Mouse (Mus musculus) ES-Bruce4 (cell line): ENCODE data around the gene Slc13a5. TPM values are rescaled to one million over a fixed set of nuclear protein-coding genes. Genes with fewer than 3 reads are reported as not detected.

Experiments
- H3K27ac ChIP-seq: 2 replicates; pipeline ENCODE4 v1.5.1; 2012; ENCODE audit warnings: low read length, inconsistent platforms; ENCODE audit not compliant: insufficient read depth
- H3K27me3 ChIP-seq: 2 replicates; pipeline ENCODE4 v1.6.1; 2012; ENCODE audit warnings: mild to moderate bottlenecking, low read length, inconsistent platforms; ENCODE audit not compliant: control insufficient read depth, poor library complexity, insufficient read depth, severe bottlenecking
- H3K36me3 ChIP-seq: 2 replicates; pipeline ENCODE4 v1.6.1; 2012; ENCODE audit warnings: inconsistent platforms, mild to moderate bottlenecking, low read length, moderate library complexity; ENCODE audit not compliant: control insufficient read depth, poor library complexity, insufficient read depth, severe bottlenecking
- H3K4me1 ChIP-seq: one replicate; pipeline ENCODE4 v1.8.1; 2011; ENCODE audit warnings: low read length; ENCODE audit not compliant: control insufficient read depth, insufficient read depth
- H3K4me3 ChIP-seq: 2 replicates; pipeline ENCODE4 v1.5.1; 2011; ENCODE audit warnings: low read depth, mild to moderate bottlenecking, low read length
- H3K9ac ChIP-seq: 2 replicates; pipeline ENCODE4 v1.6.1; 2012; ENCODE audit warnings: low read depth, mild to moderate bottlenecking, inconsistent platforms; ENCODE audit not compliant: poor library complexity, severe bottlenecking
- H3K9me3 ChIP-seq: replicated peaks from 2 replicates; pipeline ENCODE4 v1.6.1; 2012; ENCODE audit warnings: mild to moderate bottlenecking, low read length, inconsistent platforms; ENCODE audit not compliant: control insufficient read depth, poor library complexity, insufficient read depth, severe bottlenecking
- CTCF ChIP-seq: IDR thresholded peaks from one replicate; pipeline ENCODE4 v1.8.1; 2011; ENCODE audit warnings: low read depth, low read length
- EP300 ChIP-seq: IDR thresholded peaks from 2 replicates; pipeline ENCODE4 v1.6.1; 2011; ENCODE audit warnings: low read depth, low read length; ENCODE audit not compliant: insufficient read depth
- POLR2A ChIP-seq: IDR thresholded peaks from one replicate; pipeline ENCODE4 v1.8.1; 2011; ENCODE audit warnings: low read length; ENCODE audit not compliant: insufficient read depth
- polyA plus RNA-seq: library from polyadenylated mRNA; stranded (reverse); fragments of >200 nt; gene quantifications from 2 replicates; pipeline ENCODE4 v1.2.4, GENCODE M21; 2011; ENCODE audit warnings: low read depth; ENCODE audit not compliant: missing spikeins, insufficient read depth, insufficient read length

The Slc13a5 gene
- polyA plus RNA-seq, 1 experiment = 0.31 TPM

- Histone ChIP-seq H3K4me3 (no peak overlapping the region), H3K9ac (no peak overlapping the region), H3K4me1 (peaks cover 2% of the 10 kb centered on the region), H3K27me3 (no peaks in the 10 kb centered on the region), H3K27ac (no peak overlapping the region), H3K36me3 (no peaks in the 10 kb centered on the region), H3K9me3 (no peaks in the 10 kb centered on the region)
- TF ChIP-seq POLR2A (no peak), CTCF (no peak), EP300 (no peak)
These were observed 40.1 kb downstream of the Slc13a5 start for GRCm38 (mm10) chr11:72226901-72227300.

GRCm38 (mm10) chr11:72226020-72226791, 40.8 kb downstream of the Slc13a5 start:
- TF ChIP-seq CTCF (no peak), POLR2A (no peak), EP300 (no peak)
- Histone ChIP-seq H3K27me3 (no peaks in the 10 kb centered on the region), H3K9ac (no peak overlapping the region), H3K4me3 (no peak overlapping the region), H3K36me3 (no peaks in the 10 kb centered on the region), H3K9me3 (no peaks in the 10 kb centered on the region), H3K27ac (no peak overlapping the region), H3K4me1 (peaks cover 2% of the 10 kb centered on the region)

GRCm38 (mm10) chr11:72224865-72225264, 42.2 kb downstream of the Slc13a5 start:
- H3K9me3 ChIP-seq = no peaks in the 10 kb centered on the region

GRCm38 (mm10) chr11:72223414-72223813, 43.6 kb downstream of the Slc13a5 start:
- Histone ChIP-seq H3K4me3 (no peak overlapping the region), H3K27ac (no peak overlapping the region), H3K4me1 (peaks cover 2% of the 10 kb centered on the region), H3K9ac (no peak overlapping the region), H3K9me3 (no peaks in the 10 kb centered on the region), H3K27me3 (no peaks in the 10 kb centered on the region), H3K36me3 (no peaks in the 10 kb centered on the region)
- no peak for TF ChIP-seq EP300
- TF ChIP-seq CTCF = no peak
- no peak for TF ChIP-seq POLR2A

More at GRCm38 (mm10) chr11:72224865-72225264, 42.2 kb downstream of the Slc13a5 start:
- H3K36me3 ChIP-seq = no peaks in the 10 kb centered on the region
- no peak overlapping the region for H3K4me3 ChIP-seq
- H3K4me1 ChIP-seq = peaks cover 2% of the 10 kb centered on the region
- H3K27ac ChIP-seq = no peak overlapping the region
- no peak for TF ChIP-seq POLR2A
- TF ChIP-seq CTCF = peak; percentile 96
- no peak for TF ChIP-seq EP300
- no peaks in the 10 kb centered on the region for H3K27me3 ChIP-seq
- no peak overlapping the region for H3K9ac ChIP-seq

GRCm38 (mm10) chr11:72221278-72221677, 45.7 kb downstream of the Slc13a5 start:
- Histone ChIP-seq H3K9me3 (no peaks in the 10 kb centered on the region), H3K36me3 (no peaks in the 10 kb centered on the region), H3K9ac (no peak overlapping the region), H3K4me1 (no peaks in the 10 kb centered on the region), H3K27me3 (no peaks in the 10 kb centered on the region), H3K4me3 (no peak overlapping the region), H3K27ac (no peak overlapping the region)
- TF ChIP-seq EP300 (no peak), POLR2A (no peak), CTCF (peak; percentile 96)

GRCm38 (mm10) chr11:72217116-72217515, 49.9 kb downstream of the Slc13a5 start:
- Histone ChIP-seq H3K4me1 (no peaks in the 10 kb centered on the region), H3K27ac (no peak overlapping the region), H3K4me3 (no peak overlapping the region), H3K9me3 (no peaks in the 10 kb centered on the region), H3K9ac (no peak overlapping the region), H3K27me3 (no peaks in the 10 kb centered on the region), H3K36me3 (no peaks in the 10 kb centered on the region)
- no peak for TF ChIP-seq EP300
- no peak for TF ChIP-seq POLR2A
- TF ChIP-seq CTCF = no peak
